Mouse (Mus musculus) cerebellum, adult (tissue): ENCODE results near the gene Nat10.

Experiments used
- ATAC-seq: cut with Nextera tagmentation; 2 replicates; pipeline ENCODE4 v1.9.2; 2017; ENCODE audit warnings: mild to moderate bottlenecking, moderate library complexity, mixed read lengths; ENCODE audit not compliant: insufficient number of reproducible peaks, low FRiP score, low TSS enrichment

The Nat10 gene

GRCm38 (mm10) chr2:103694777-103695563, 66.1 kb downstream of the Nat10 start:
- no peak for ATAC-seq

- no peak for ATAC-seq
These were observed 68.3 kb downstream of the Nat10 start for GRCm38 (mm10) chr2:103692810-103693209.

GRCm38 (mm10) chr2:103691278-103691677, 69.8 kb downstream of the Nat10 start:
- ATAC-seq, result no peak

- no peak for ATAC-seq
These were observed 70.2 kb downstream of the Nat10 start for GRCm38 (mm10) chr2:103690828-103691227.

GRCm38 (mm10) chr2:103690425-103690824, 70.6 kb downstream of the Nat10 start:
- 0 out of 2 replicates have a peak, but pooled peaks have one; percentile 47 for ATAC-seq

GRCm38 (mm10) chr2:103687888-103688287, 73.2 kb downstream of the Nat10 start:
- no peak for ATAC-seq

- ATAC-seq, result no peak
These were observed 73.9 kb downstream of the Nat10 start for GRCm38 (mm10) chr2:103687143-103687542.

GRCm38 (mm10) chr2:103685581-103685980, 75.5 kb downstream of the Nat10 start:
- no peak for ATAC-seq

- ATAC-seq, result no peak
These were observed 76.0 kb downstream of the Nat10 start for GRCm38 (mm10) chr2:103684926-103685577.

- no peak for ATAC-seq
These were observed 76.6 kb downstream of the Nat10 start for GRCm38 (mm10) chr2:103684431-103684830.

GRCm38 (mm10) chr2:103682927-103683442, 78.1 kb downstream of the Nat10 start:
- no peak for ATAC-seq

GRCm38 (mm10) chr2:103682261-103682722, 78.8 kb downstream of the Nat10 start:
- no peak for ATAC-seq

- no peak for ATAC-seq
These were observed 79.9 kb downstream of the Nat10 start for GRCm38 (mm10) chr2:103681149-103681548.

- no peak for ATAC-seq
These were observed 80.5 kb downstream of the Nat10 start for GRCm38 (mm10) chr2:103680364-103681110.

GRCm38 (mm10) chr2:103678433-103678832, 82.6 kb downstream of the Nat10 start:
- no peak for ATAC-seq

GRCm38 (mm10) chr2:103677614-103678369, 83.3 kb downstream of the Nat10 start:
- no peak for ATAC-seq

GRCm38 (mm10) chr2:103676808-103677207, 84.3 kb downstream of the Nat10 start:
- no peak for ATAC-seq

- no peak for ATAC-seq
These were observed 85.7 kb downstream of the Nat10 start for GRCm38 (mm10) chr2:103675391-103675790.

GRCm38 (mm10) chr2:103673609-103674008, 87.5 kb downstream of the Nat10 start:
- ATAC-seq, result no peak

GRCm38 (mm10) chr2:103672573-103673119, 88.4 kb downstream of the Nat10 start:
- no peak for ATAC-seq
